Mouse (Mus musculus): ENCODE measurements around the gene Tnfrsf22. TPM values are rescaled to one million over a fixed set of nuclear protein-coding genes. Genes with fewer than 3 reads are reported as not detected.

Tnfrsf22 gene
- polyA plus RNA-seq, 1 experiment from 2014 or later = 13.8 TPM

DNA sequence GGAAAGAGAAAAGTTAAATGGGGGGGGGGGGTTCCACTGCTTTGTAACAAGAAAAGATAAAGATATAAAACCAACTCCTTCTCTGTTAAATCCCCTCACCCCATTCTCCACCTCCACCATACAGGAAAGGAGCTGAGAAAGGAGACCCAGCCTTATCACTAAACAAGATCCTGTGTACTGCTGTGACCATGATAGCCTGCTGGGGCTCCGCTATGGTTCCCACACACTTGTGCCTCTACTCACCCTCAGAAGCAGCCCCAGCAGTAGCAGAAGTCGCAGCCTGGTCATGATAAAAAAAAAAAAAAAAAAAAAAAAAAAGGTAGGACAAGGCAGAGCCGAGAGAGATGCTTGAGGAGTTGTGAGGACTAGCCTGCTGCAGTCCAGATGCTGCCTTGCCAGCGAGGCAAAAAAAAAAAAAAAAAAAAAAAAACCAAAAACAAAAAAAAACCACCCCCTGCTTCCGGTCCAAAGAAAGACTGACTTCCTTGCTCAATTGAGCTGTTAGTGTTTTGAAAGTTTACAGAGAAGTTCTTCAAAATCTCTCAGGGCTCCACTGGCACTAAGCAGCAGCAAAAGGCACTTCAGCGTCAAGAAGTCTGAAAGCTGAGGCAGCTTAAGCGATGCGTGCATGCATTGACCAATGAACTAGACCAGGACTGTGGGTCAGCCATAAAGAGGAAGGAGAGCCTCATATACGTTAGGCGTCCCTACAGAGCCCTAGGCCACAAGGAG is 21.7 kb downstream of the Tnfrsf22 start:
- no peak overlapping the region for H3K4me2 ChIP-seq (ENCODE audit: low read depth, severe bottlenecking)
- no peak overlapping the region for H3K4me3 ChIP-seq (ENCODE audit: low read depth, low read length)
- no peak overlapping the region for H3K9ac ChIP-seq (ENCODE audit: low read length)
- no peak overlapping the region for H3K27ac ChIP-seq (replicated peaks; ENCODE audit: low read depth, low read length)
- no peaks in the 10 kb centered on the region for H3K36me3 ChIP-seq (ENCODE audit: control insufficient read depth, insufficient read depth, low read length)
- 61% methylated on average over 10 of the region's 10 CpGs for WGBS
- no peaks in the 10 kb centered on the region for H3K27me3 ChIP-seq (ENCODE audit: control insufficient read depth, insufficient read depth, low read length)
- H3K9me3 ChIP-seq (ENCODE audit: control insufficient read depth, low read length) = no peaks in the 10 kb centered on the region
- DNase-seq (ENCODE audit: low spot score) (no peak), ATAC-seq (ENCODE audit: insufficient number of reproducible peaks, low FRiP score, low TSS enrichment, low read depth) (no peak)
- H3K4me1 ChIP-seq (ENCODE audit: control insufficient read depth, insufficient read depth, low read length) = no peaks in the 10 kb centered on the region

DNA sequence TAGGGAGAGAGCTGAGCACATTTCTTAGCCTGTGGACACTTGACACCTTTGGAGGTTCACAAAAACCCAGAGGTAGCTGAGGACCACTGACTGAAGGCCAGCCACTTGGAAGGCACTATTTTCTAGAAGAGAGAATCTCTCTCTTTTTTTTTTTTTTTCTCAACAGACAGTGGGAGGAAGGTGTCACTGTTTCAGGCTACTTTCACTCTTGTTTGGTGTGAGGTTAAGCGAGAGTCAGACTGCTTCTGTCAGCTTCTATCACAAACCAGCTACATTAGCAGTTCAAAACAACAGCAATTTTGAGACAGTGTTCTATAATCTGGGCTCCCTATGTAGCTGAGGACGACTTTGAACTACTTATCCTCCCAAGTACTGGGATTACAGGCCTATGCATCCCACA is 23.3 kb downstream of the Tnfrsf22 start:
- no peak overlapping the region for H3K4me3 ChIP-seq (ENCODE audit: low read depth, low read length)
- H3K27me3 ChIP-seq (ENCODE audit: control insufficient read depth, insufficient read depth, low read length) = no peaks in the 10 kb centered on the region
- 59% methylated on average over 2 of the region's 2 CpGs for WGBS
- no peak for ATAC-seq (ENCODE audit: insufficient number of reproducible peaks, low FRiP score, low TSS enrichment, low read depth)
- no peaks in the 10 kb centered on the region for H3K9me3 ChIP-seq (ENCODE audit: control insufficient read depth, low read length)
- no peak for DNase-seq (ENCODE audit: low spot score)
- no peak overlapping the region for H3K9ac ChIP-seq (ENCODE audit: low read length)
- H3K27ac ChIP-seq (replicated peaks; ENCODE audit: low read depth, low read length) = no peak overlapping the region
- no peak overlapping the region for H3K4me2 ChIP-seq (ENCODE audit: low read depth, severe bottlenecking)
- H3K4me1 ChIP-seq (ENCODE audit: control insufficient read depth, insufficient read depth, low read length) = no peaks in the 10 kb centered on the region
- H3K36me3 ChIP-seq (ENCODE audit: control insufficient read depth, insufficient read depth, low read length) = no peaks in the 10 kb centered on the region

DNA sequence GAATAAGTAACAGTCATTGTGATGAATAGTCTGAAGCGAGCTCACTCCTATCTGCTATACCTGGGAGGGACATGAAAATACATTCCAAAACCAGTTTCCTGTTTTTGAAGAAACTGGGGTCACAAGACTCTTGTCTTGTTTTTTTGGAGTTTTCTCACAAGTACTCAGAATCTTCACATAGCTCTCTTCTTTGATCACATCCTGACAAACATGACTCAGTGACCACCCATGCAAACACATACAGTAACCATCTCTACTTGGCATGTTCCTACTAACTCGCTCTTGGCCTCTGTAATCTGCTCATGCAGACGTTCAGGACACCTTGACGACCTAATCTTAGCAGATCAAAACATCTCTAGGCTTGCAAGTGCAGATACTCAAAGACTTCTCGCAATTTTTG is 24.3 kb downstream of the Tnfrsf22 start:
- no peak for DNase-seq (ENCODE audit: low spot score)
- no peak for ATAC-seq (ENCODE audit: insufficient number of reproducible peaks, low FRiP score, low TSS enrichment, low read depth)
- H3K27me3 ChIP-seq (ENCODE audit: control insufficient read depth, insufficient read depth, low read length) = no peaks in the 10 kb centered on the region
- WGBS = 71% methylated on average over 5 of the region's 5 CpGs
- no peaks in the 10 kb centered on the region for H3K36me3 ChIP-seq (ENCODE audit: control insufficient read depth, insufficient read depth, low read length)
- H3K4me2 ChIP-seq (ENCODE audit: low read depth, severe bottlenecking) = no peak overlapping the region
- no peak overlapping the region for H3K9ac ChIP-seq (ENCODE audit: low read length)
- no peak overlapping the region for H3K4me3 ChIP-seq (ENCODE audit: low read depth, low read length)
- no peak overlapping the region for H3K27ac ChIP-seq (replicated peaks; ENCODE audit: low read depth, low read length)
- no peaks in the 10 kb centered on the region for H3K9me3 ChIP-seq (ENCODE audit: control insufficient read depth, low read length)
- no peaks in the 10 kb centered on the region for H3K4me1 ChIP-seq (ENCODE audit: control insufficient read depth, insufficient read depth, low read length)

DNA sequence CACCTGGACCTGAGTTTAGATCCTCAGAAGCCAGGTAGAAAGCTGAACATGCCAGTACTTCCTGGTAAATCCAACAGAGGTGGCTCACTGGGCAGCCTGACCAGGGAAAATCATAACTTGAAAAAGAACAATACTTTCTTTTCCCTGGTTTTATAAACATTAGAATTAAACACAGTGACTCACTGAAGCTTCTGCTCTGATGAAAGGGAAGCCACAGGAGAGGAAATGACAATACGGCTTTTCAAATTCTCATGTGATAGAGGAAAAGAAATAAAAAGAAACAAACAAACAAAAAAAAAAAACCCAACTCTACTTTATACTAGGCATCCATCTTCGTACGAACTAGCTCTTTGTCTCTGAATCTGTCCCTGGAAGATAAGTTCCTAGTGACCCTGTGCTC is 24.9 kb downstream of the Tnfrsf22 start:
- no peak for DNase-seq (ENCODE audit: low spot score)

DNA sequence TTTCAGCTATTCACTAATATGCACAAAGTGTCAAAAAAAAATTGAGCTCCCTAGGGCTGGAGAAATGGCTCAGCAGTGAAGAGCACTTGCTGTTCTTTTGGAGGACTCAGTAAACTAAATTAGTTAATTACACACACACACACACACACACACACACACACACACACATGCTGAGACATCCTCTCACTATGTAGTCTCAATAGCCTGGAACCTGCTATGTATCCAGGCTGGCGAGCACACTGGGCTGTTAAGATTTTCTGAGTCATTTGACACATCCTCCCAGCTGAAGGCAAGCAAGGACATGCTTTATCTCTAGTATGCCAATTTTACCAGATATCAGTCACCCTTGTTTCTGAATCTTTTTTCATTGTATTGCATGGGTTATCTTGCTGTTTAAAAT is 28.5 kb downstream of the Tnfrsf22 start:
- Histone ChIP-seq H3K4me1 (ENCODE audit: control insufficient read depth, insufficient read depth, low read length) (no peaks in the 10 kb centered on the region), H3K27me3 (ENCODE audit: control insufficient read depth, insufficient read depth, low read length) (no peaks in the 10 kb centered on the region), H3K9me3 (ENCODE audit: control insufficient read depth, low read length) (no peaks in the 10 kb centered on the region), H3K9ac (ENCODE audit: low read length) (no peak overlapping the region), H3K27ac (replicated peaks; ENCODE audit: low read depth, low read length) (no peak overlapping the region), H3K4me2 (ENCODE audit: low read depth, severe bottlenecking) (no peak overlapping the region), H3K36me3 (ENCODE audit: control insufficient read depth, insufficient read depth, low read length) (no peaks in the 10 kb centered on the region), H3K4me3 (ENCODE audit: low read depth, low read length) (no peak overlapping the region)
- ATAC-seq (ENCODE audit: insufficient number of reproducible peaks, low FRiP score, low TSS enrichment, low read depth) (no peak), DNase-seq (ENCODE audit: low spot score) (no peak)
- WGBS = 62% methylated on average over 1 of the region's 1 CpGs

More for the DNA sequence above, 24.9 kb downstream of the Tnfrsf22 start:
- 85% methylated on average over 3 of the region's 3 CpGs for WGBS
- ATAC-seq (ENCODE audit: insufficient number of reproducible peaks, low FRiP score, low TSS enrichment, low read depth) = no peak
- Histone ChIP-seq H3K4me1 (ENCODE audit: control insufficient read depth, insufficient read depth, low read length) (no peaks in the 10 kb centered on the region), H3K4me3 (ENCODE audit: low read depth, low read length) (no peak overlapping the region), H3K9me3 (ENCODE audit: control insufficient read depth, low read length) (no peaks in the 10 kb centered on the region), H3K4me2 (ENCODE audit: low read depth, severe bottlenecking) (no peak overlapping the region), H3K27me3 (ENCODE audit: control insufficient read depth, insufficient read depth, low read length) (no peaks in the 10 kb centered on the region), H3K9ac (ENCODE audit: low read length) (no peak overlapping the region), H3K36me3 (ENCODE audit: control insufficient read depth, insufficient read depth, low read length) (no peaks in the 10 kb centered on the region), H3K27ac (replicated peaks; ENCODE audit: low read depth, low read length) (no peak overlapping the region)

DNA sequence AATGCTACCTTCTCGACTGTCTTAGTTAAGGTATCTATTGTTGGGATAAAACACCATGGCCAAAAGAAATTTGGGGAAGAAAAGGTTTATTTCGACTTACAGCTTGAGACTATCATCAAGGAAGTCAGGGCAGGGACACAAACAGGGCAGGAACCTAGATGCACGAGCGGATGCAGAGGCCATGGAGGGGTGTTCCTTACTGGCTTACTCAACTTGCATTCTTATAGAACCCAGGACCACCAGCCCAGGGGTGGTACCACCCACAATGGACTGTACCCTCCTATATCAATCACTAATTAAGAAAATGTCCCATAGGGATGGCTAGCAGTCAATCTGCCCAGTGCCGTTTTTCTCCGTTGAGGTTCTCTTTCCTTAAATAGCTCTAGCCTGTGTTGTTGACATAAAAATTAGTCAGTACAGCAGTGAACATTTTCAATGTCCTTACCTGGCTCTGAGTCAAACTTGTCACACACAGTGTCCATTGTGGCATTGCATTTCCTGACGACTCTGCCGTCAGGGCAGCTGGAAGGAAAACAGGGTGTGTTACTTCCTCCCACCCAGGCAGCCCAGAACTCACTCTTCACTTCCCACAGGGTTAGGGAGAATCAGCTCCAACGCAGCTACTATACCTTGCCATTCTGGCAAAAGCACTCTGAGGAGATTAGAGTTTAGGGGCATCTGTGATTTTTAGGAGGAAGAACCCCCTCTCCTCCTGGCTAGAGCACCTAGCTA is 34.9 kb downstream of the Tnfrsf22 start:
- no peak overlapping the region for H3K27ac ChIP-seq (replicated peaks; ENCODE audit: low read depth, low read length)
- WGBS = 70% methylated on average over 9 of the region's 9 CpGs
- H3K27me3 ChIP-seq (ENCODE audit: control insufficient read depth, insufficient read depth, low read length) = no peaks in the 10 kb centered on the region
- no peaks in the 10 kb centered on the region for H3K36me3 ChIP-seq (ENCODE audit: control insufficient read depth, insufficient read depth, low read length)
- no peak overlapping the region for H3K9ac ChIP-seq (ENCODE audit: low read length)
- H3K4me1 ChIP-seq (ENCODE audit: control insufficient read depth, insufficient read depth, low read length) = no peaks in the 10 kb centered on the region
- no peaks in the 10 kb centered on the region for H3K9me3 ChIP-seq (ENCODE audit: control insufficient read depth, low read length)
- ATAC-seq (ENCODE audit: insufficient number of reproducible peaks, low FRiP score, low TSS enrichment, low read depth) (no peak), DNase-seq (ENCODE audit: low spot score) (no peak)
- no peak overlapping the region for H3K4me3 ChIP-seq (ENCODE audit: low read depth, low read length)
- no peak overlapping the region for H3K4me2 ChIP-seq (ENCODE audit: low read depth, severe bottlenecking)

DNA sequence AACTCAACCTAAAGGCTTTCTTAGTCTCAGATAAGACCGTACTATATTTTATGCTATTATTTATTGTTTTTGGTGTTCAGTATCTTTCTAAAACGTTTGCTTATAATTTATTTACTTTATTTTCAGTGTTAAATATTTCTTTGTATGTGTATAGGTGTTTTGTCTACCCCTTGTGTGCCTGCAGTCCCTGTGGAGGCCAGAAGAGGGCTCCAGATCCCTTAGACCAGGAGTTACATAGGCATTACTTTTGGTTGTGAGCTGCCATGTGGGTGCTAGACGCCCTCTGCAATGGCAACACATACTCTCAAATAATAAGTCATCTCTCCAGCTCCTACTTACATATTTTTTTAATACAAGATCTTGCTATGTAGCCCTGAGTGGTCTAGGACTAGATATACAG is 37.2 kb downstream of the Tnfrsf22 start:
- Histone ChIP-seq H3K27ac (replicated peaks; ENCODE audit: low read depth, low read length) (no peak overlapping the region), H3K27me3 (ENCODE audit: control insufficient read depth, insufficient read depth, low read length) (no peaks in the 10 kb centered on the region), H3K4me3 (ENCODE audit: low read depth, low read length) (no peak overlapping the region), H3K9me3 (ENCODE audit: control insufficient read depth, low read length) (no peaks in the 10 kb centered on the region), H3K4me1 (ENCODE audit: control insufficient read depth, insufficient read depth, low read length) (no peaks in the 10 kb centered on the region), H3K4me2 (ENCODE audit: low read depth, severe bottlenecking) (no peak overlapping the region), H3K36me3 (ENCODE audit: control insufficient read depth, insufficient read depth, low read length) (no peaks in the 10 kb centered on the region), H3K9ac (ENCODE audit: low read length) (no peak overlapping the region)
- ATAC-seq (ENCODE audit: insufficient number of reproducible peaks, low FRiP score, low TSS enrichment, low read depth) (no peak), DNase-seq (ENCODE audit: low spot score) (no peak)
- WGBS = 56% methylated on average over 3 of the region's 3 CpGs

DNA sequence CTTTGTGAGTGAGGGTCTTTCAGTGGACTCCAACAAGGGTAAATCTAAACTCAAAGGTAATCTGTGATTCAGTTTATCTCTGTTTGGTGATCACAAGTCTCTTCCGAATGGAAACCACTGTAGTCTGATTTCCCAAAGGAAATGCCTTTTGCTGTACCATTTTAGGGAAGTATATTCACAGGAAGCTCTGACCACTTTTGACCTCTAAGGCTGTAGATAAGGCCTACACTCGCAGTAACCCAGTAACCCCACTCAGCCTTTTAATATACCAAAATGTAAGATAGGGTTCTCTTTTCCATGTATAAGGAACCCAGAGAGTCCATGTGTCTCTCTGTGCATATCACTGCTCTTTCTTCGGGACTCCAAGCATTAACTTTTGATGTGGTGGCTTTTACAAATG is 44.1 kb downstream of the Tnfrsf22 start:
- no peak overlapping the region for H3K4me3 ChIP-seq (ENCODE audit: low read depth, low read length)
- H3K9me3 ChIP-seq (ENCODE audit: control insufficient read depth, low read length) = no peaks in the 10 kb centered on the region
- H3K27ac ChIP-seq (replicated peaks; ENCODE audit: low read depth, low read length) = no peak overlapping the region
- no peak overlapping the region for H3K4me2 ChIP-seq (ENCODE audit: low read depth, severe bottlenecking)
- 91% methylated on average over 3 of the region's 3 CpGs for WGBS
- ATAC-seq (ENCODE audit: insufficient number of reproducible peaks, low FRiP score, low TSS enrichment, low read depth) (no peak), DNase-seq (ENCODE audit: low spot score) (no peak)
- no peaks in the 10 kb centered on the region for H3K36me3 ChIP-seq (ENCODE audit: control insufficient read depth, insufficient read depth, low read length)
- H3K4me1 ChIP-seq (ENCODE audit: control insufficient read depth, insufficient read depth, low read length) = no peaks in the 10 kb centered on the region
- H3K9ac ChIP-seq (ENCODE audit: low read length) = no peak overlapping the region
- no peaks in the 10 kb centered on the region for H3K27me3 ChIP-seq (ENCODE audit: control insufficient read depth, insufficient read depth, low read length)

All from limb, embryonic 11.5 days (tissue).